Comparison of ENCODE assay signal across 20 mouse cellular contexts in genomic region chr7:73505266-73505665, GRCm38 (mm10). TPM values are rescaled to one million over a fixed set of nuclear protein-coding genes. Genes with fewer than 3 reads are reported as not detected.
DNase-seq lines count a peak whose midpoint lies in the region; ATAC-seq lines count a peak whose summit lies in the region.
"Had no signal": no experiment of that assay in that cellular context is flagged by ENCODE, and none has a peak within 500 bp of the region (broad histone marks: within the 10 kb centered on the region; RNA-seq: fewer than 3 reads in every experiment).

No protein-coding gene starts in this region.

- H3K4me3 ChIP-seq in midbrain, embryonic 14.5 days (replicated peaks; ENCODE audit: low read depth, low read length): no peak overlapping the region
- no peak overlapping the region for H3K4me3 ChIP-seq in midbrain, embryonic 13.5 days (replicated peaks)
- H3K4me3 ChIP-seq: embryonic facial prominence, embryonic 13.5 days; forebrain, embryonic 12.5 days; heart, embryonic 10.5 days; hindbrain, embryonic 12.5 days had no signal

- no peaks in the 10 kb centered on the region for H3K27me3 ChIP-seq in midbrain, embryonic 14.5 days (ENCODE audit: control insufficient read depth, insufficient read depth, low read length)
- no peaks in the 10 kb centered on the region for H3K27me3 ChIP-seq in midbrain, embryonic 13.5 days
- H3K27me3 ChIP-seq: embryonic facial prominence, embryonic 13.5 days; forebrain, embryonic 12.5 days; hindbrain, embryonic 12.5 days had no signal

- peak; percentile 52 to 53 for DNase-seq in cerebellum, postnatal 10 days
- no peak for DNase-seq in cerebellum, adult 9-11 months
- peak; percentile 31 for DNase-seq in midbrain, embryonic 14.5 days
- DNase-seq in lung, postnatal 25 days (ENCODE audit: low spot score): peak; percentile 32
- no peak for DNase-seq in left cerebral cortex, postnatal 36 days (ENCODE audit: low spot score in 2 of 2)
- DNase-seq in left cerebral cortex, adult 18-20 months (ENCODE audit: low spot score in 2 of 2): no peak
- DNase-seq: adrenal gland, postnatal 10 days; B cell, adult 2 months; gastrocnemius, postnatal 36 days; heart, adult 11 months; heart, postnatal 10 days; heart, postnatal 4 days had no signal

- H3K4me1 ChIP-seq in midbrain, embryonic 14.5 days (ENCODE audit: control insufficient read depth, insufficient read depth, low read length): no peaks in the 10 kb centered on the region
- no peaks in the 10 kb centered on the region for H3K4me1 ChIP-seq in midbrain, embryonic 13.5 days (replicated peaks)
- H3K4me1 ChIP-seq: embryonic facial prominence, embryonic 13.5 days; forebrain, embryonic 12.5 days; heart, embryonic 10.5 days; hindbrain, embryonic 12.5 days had no signal

- H3K36me3 ChIP-seq in midbrain, embryonic 14.5 days (ENCODE audit: control insufficient read depth, insufficient read depth, low read length): peaks cover 92% of the 10 kb centered on the region
- H3K36me3 ChIP-seq in midbrain, embryonic 13.5 days: peaks cover 83% of the 10 kb centered on the region

- H3K4me2 ChIP-seq in midbrain, embryonic 14.5 days (ENCODE audit: low read length): no peak overlapping the region
- no peak overlapping the region for H3K4me2 ChIP-seq in midbrain, embryonic 13.5 days (replicated peaks)
- H3K4me2 ChIP-seq: embryonic facial prominence, embryonic 13.5 days; forebrain, embryonic 12.5 days; hindbrain, embryonic 12.5 days had no signal

- intact Hi-C loops in left cerebral cortex, postnatal 36 days (cut with DNase I): no loop called here

- 94% methylated on average over 6 of the region's 6 CpGs for WGBS in midbrain, embryonic 14.5 days
- 92% methylated on average over 6 of the region's 6 CpGs for WGBS in midbrain, embryonic 13.5 days

- no peaks in the 10 kb centered on the region for H3K9me3 ChIP-seq in midbrain, embryonic 14.5 days (ENCODE audit: control insufficient read depth, low read length)
- H3K9me3 ChIP-seq in midbrain, embryonic 13.5 days: no peaks in the 10 kb centered on the region
- H3K9me3 ChIP-seq: embryonic facial prominence, embryonic 13.5 days; forebrain, embryonic 12.5 days; G1E; heart, embryonic 10.5 days; hindbrain, embryonic 12.5 days had no signal

- H3K9ac ChIP-seq in midbrain, embryonic 14.5 days (replicated peaks; ENCODE audit: low read length): no peak overlapping the region
- no peak overlapping the region for H3K9ac ChIP-seq in midbrain, embryonic 13.5 days (replicated peaks)
- H3K9ac ChIP-seq: embryonic facial prominence, embryonic 13.5 days; forebrain, embryonic 12.5 days; hindbrain, embryonic 12.5 days had no signal

- ATAC-seq in midbrain, embryonic 14.5 days (ENCODE audit: low FRiP score, low TSS enrichment): no peak
- ATAC-seq in midbrain, embryonic 13.5 days: no peak
- ATAC-seq: CD4-positive, CD25-positive, alpha-beta regulatory T cell, adult 4 months; hindbrain, embryonic 16.5 days had no signal

- H3K27ac ChIP-seq in midbrain, embryonic 14.5 days (replicated peaks; ENCODE audit: low read depth, low read length): no peak overlapping the region
- H3K27ac ChIP-seq in midbrain, embryonic 13.5 days: no peak overlapping the region
- H3K27ac ChIP-seq: embryonic facial prominence, embryonic 13.5 days; forebrain, embryonic 12.5 days; heart, embryonic 10.5 days; hindbrain, embryonic 12.5 days had no signal

RNA-seq across cellular contexts. Expression of gene Chd2, which starts 36.4 kb away (rescaled TPM):
- polyA plus RNA-seq in midbrain, embryonic 14.5 days (2014; fragmentation: Nextera tagmentation; extraction: Ambion mirVana): 35.9 and 49.8 TPM in 2 replicates
- polyA plus RNA-seq in midbrain, embryonic 13.5 days (2015; fragmentation: Nextera tagmentation; extraction: Ambion mirVana): 48.5 and 57.4 TPM in 2 replicates
- 10 to 100 TPM; 35.8 to 59.8 TPM for total RNA-seq in left cerebral cortex, postnatal 36 days (2021)
- 10 to 100 TPM; 50.2 to 57.2 TPM for total RNA-seq in left cerebral cortex, adult 18-20 months (2021)

Comparison
In these comparisons a context has a peak if more than half of its experiments do, and no peak if none do; other contexts are left out.
1. DNase-seq: peak in cerebellum, postnatal 10 days (2 of 2), midbrain, embryonic 14.5 days (single experiment) and lung, postnatal 25 days (single experiment); none in cerebellum, adult 9-11 months (single experiment), left cerebral cortex, postnatal 36 days (0 of 2) and left cerebral cortex, adult 18-20 months (0 of 2).